Mouse (Mus musculus) ES-E14 (cell line): ENCODE results near the gene Olfr1315-ps1.

Experiments used
- CHD2 ChIP-seq: IDR thresholded peaks from 2 replicates; pipeline ENCODE4 v1.6.1; 2014; ENCODE audit warnings: mild to moderate bottlenecking, low read depth, low read length, inconsistent platforms
- HCFC1 ChIP-seq: IDR thresholded peaks from 2 replicates; pipeline ENCODE4 v1.6.1; 2012; ENCODE audit warnings: low read length, inconsistent platforms, borderline replicate concordance; ENCODE audit not compliant: insufficient read depth
- ZC3H11A ChIP-seq: IDR thresholded peaks from 2 replicates; pipeline ENCODE4 v1.6.1; 2012; ENCODE audit warnings: low read depth, mild to moderate bottlenecking, inconsistent platforms, low read length, borderline replicate concordance
- ZNF384 ChIP-seq: IDR thresholded peaks from 2 replicates; pipeline ENCODE4 v1.6.1; 2012; ENCODE audit warnings: low read depth, low read length, inconsistent platforms

GRCm38 (mm10) chr2:112115340-112115739, at the start of gene Olfr1315-ps1:
- TF ChIP-seq ZNF384: no peak
- no peak for TF ChIP-seq HCFC1
- TF ChIP-seq CHD2: no peak
- TF ChIP-seq ZC3H11A: no peak
